Mouse (Mus musculus) bone marrow macrophage, adult 2 months (primary cell): ENCODE measurements around the gene Jazf1. TPM values are rescaled to one million over a fixed set of nuclear protein-coding genes. Genes with fewer than 3 reads are reported as not detected.
A peak's percentile ranks its signal among the peaks of the same experiment; 100 is the strongest.

Source experiments
- H3K27ac ChIP-seq: 2 replicates; pipeline ENCODE4 v1.5.1; 2012; ENCODE audit warnings: low read depth, low read length; ENCODE audit not compliant: insufficient read depth
- H3K4me1 ChIP-seq: 2 replicates; pipeline ENCODE4 v1.6.1; 2012; ENCODE audit warnings: low read length; ENCODE audit not compliant: control insufficient read depth, insufficient read depth
- H3K4me3 ChIP-seq: 2 replicates; pipeline ENCODE4 v1.5.1; 2012; ENCODE audit warnings: mild to moderate bottlenecking, low read length, moderate library complexity; ENCODE audit not compliant: insufficient read depth
- CTCF ChIP-seq: IDR thresholded peaks from 2 replicates; pipeline ENCODE4 v1.5.1; 2012; ENCODE audit warnings: low read depth, mild to moderate bottlenecking, low read length, moderate library complexity
- POLR2A ChIP-seq: IDR thresholded peaks from 2 replicates; pipeline ENCODE4 v1.6.1; 2012; ENCODE audit warnings: mild to moderate bottlenecking, low read depth, low read length, borderline replicate concordance
- polyA plus RNA-seq: library from polyadenylated mRNA; stranded (reverse); fragments of >200 nt; gene quantifications from 2 replicates; pipeline ENCODE4 v1.2.4, GENCODE M21; 2012; ENCODE audit not compliant: missing spikeins, insufficient read depth, insufficient read length

Gene Jazf1
- polyA plus RNA-seq, 1 experiment, result 1.3 TPM

GRCm38 (mm10) chr6:53064070-53064469, 4.4 kb downstream of the Jazf1 start:
- TF ChIP-seq CTCF (no peak), POLR2A (no peak)
- H3K4me3 ChIP-seq, result no peak overlapping the region

GRCm38 (mm10) chr6:53054909-53055308, 13.5 kb downstream of the Jazf1 start:
- Histone ChIP-seq H3K27ac (no peak overlapping the region), H3K4me3 (no peak overlapping the region), H3K4me1 (no peaks in the 10 kb centered on the region)
- TF ChIP-seq CTCF (no peak), POLR2A (no peak)

More at GRCm38 (mm10) chr6:53064070-53064469, 4.4 kb downstream of the Jazf1 start:
- Histone ChIP-seq H3K27ac (no peak overlapping the region; the same call in 1 of the 2 replicates), H3K4me1 (peaks cover 8% of the 10 kb centered on the region; the same call in 1 of the 2 replicates)

- TF ChIP-seq POLR2A (no peak), CTCF (no peak)
- Histone ChIP-seq H3K4me3 (no peak overlapping the region), H3K4me1 (peaks cover 9% of the 10 kb centered on the region), H3K27ac (no peak overlapping the region)
These were observed 22.9 kb downstream of the Jazf1 start for GRCm38 (mm10) chr6:53045501-53045900.

GRCm38 (mm10) chr6:53038176-53038575, 30.3 kb downstream of the Jazf1 start:
- TF ChIP-seq CTCF, result no peak
- TF ChIP-seq POLR2A, result no peak
- Histone ChIP-seq H3K4me1 (peaks cover 6% of the 10 kb centered on the region), H3K4me3 (no peak overlapping the region), H3K27ac (no peak overlapping the region)

GRCm38 (mm10) chr6:53034362-53035011, 33.9 kb downstream of the Jazf1 start:
- Histone ChIP-seq H3K27ac (no peak overlapping the region), H3K4me1 (peaks cover 6% of the 10 kb centered on the region), H3K4me3 (no peak overlapping the region)
- TF ChIP-seq POLR2A (no peak), CTCF (no peak)

- no peak overlapping the region for H3K27ac ChIP-seq
- no peaks in the 10 kb centered on the region; the same call in 1 of the 2 replicates for H3K4me1 ChIP-seq
- TF ChIP-seq CTCF (peak; percentile 53), POLR2A (no peak)
- H3K4me3 ChIP-seq, result no peak overlapping the region
These were observed 35.5 kb downstream of the Jazf1 start for GRCm38 (mm10) chr6:53032730-53033484.

- no peak overlapping the region for H3K4me3 ChIP-seq
- H3K4me1 ChIP-seq, result no peaks in the 10 kb centered on the region
- H3K27ac ChIP-seq, result no peak overlapping the region
- TF ChIP-seq POLR2A (no peak), CTCF (no peak)
These were observed 46.4 kb downstream of the Jazf1 start for GRCm38 (mm10) chr6:53022069-53022468.

- TF ChIP-seq CTCF (no peak), POLR2A (no peak)
- Histone ChIP-seq H3K4me1 (no peaks in the 10 kb centered on the region), H3K27ac (no peak overlapping the region)
These were observed 47.4 kb downstream of the Jazf1 start for GRCm38 (mm10) chr6:53021081-53021480.

GRCm38 (mm10) chr6:53017357-53018205, 50.9 kb downstream of the Jazf1 start:
- no peak overlapping the region for H3K27ac ChIP-seq
- TF ChIP-seq CTCF, result no peak
- TF ChIP-seq POLR2A, result no peak

More at GRCm38 (mm10) chr6:53021081-53021480, 47.4 kb downstream of the Jazf1 start:
- no peak overlapping the region for H3K4me3 ChIP-seq

More at GRCm38 (mm10) chr6:53017357-53018205, 50.9 kb downstream of the Jazf1 start:
- Histone ChIP-seq H3K4me3 (no peak overlapping the region), H3K4me1 (0 out of 2 replicates have a peak, but pooled peaks cover 4% of the 10 kb centered on the region)
